Mouse (Mus musculus) left cerebral cortex, postnatal 14 days (tissue): ENCODE results near the gene Pold2. TPM values are rescaled to one million over a fixed set of nuclear protein-coding genes. Genes with fewer than 3 reads are reported as not detected.
A peak's percentile ranks its signal among the peaks of the same experiment; 100 is the strongest.
"Not testable (repeated sequence)": the region's sequence is repeated elsewhere in the genome, so short reads cannot be mapped to it uniquely, and the experiment has no call there.

Experiments used
- DNase-seq, 2 experiments: peaks; one replicate each; pipeline ENCODE4 v3.0.0; 2021 to 2022; ENCODE audit warnings: low spot score in 2 of 2, mixed read lengths in 1 of 2
- intact Hi-C: fragments of 180-260 bp; cut with DNase I; formaldehyde crosslinking; loops from one replicate; pipeline ENCODE4 v1.15.1; 2025
- total RNA-seq, 2 experiments: library from RNA; stranded (reverse); gene quantifications; 2 replicates each; pipeline ENCODE4 v1.2.3; 2021

Pold2 gene
- total RNA-seq, 2 experiments from 2014 or later, result 19.4 to 21.2 TPM

- intact Hi-C loops, result no loop called here
- peak; percentile 63 to 65 for DNase-seq
Observed at GRCm38 (mm10) chr11:5901950-5902349, 23.9 kb upstream of the Pold2 start.

DNA sequence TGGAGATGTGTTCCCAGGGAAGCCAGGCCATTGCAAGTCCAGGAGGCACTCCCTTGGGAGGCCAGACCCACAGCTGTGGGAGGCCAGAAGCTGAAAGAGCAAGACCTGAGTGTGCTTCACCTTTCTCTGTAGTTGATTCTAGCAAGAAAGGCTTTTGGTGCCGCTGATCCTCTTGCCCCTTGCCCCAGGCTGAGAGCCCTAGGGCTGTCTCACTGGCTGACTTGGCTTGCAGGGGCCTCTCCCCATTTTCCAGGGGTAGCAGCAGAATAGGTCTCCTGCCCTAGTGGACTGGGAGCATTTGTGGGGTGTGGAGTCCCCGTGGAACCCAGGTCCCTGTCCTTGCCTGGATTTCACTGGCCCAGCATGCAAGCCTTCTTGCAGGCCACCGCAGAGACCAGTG, 23.2 kb upstream of the Pold2 start:
- intact Hi-C loops, result no loop called here
- no peak for DNase-seq

- intact Hi-C loops, result no loop called here
- DNase-seq, result no peak
Observed at GRCm38 (mm10) chr11:5899286-5899685, 21.2 kb upstream of the Pold2 start.

DNA sequence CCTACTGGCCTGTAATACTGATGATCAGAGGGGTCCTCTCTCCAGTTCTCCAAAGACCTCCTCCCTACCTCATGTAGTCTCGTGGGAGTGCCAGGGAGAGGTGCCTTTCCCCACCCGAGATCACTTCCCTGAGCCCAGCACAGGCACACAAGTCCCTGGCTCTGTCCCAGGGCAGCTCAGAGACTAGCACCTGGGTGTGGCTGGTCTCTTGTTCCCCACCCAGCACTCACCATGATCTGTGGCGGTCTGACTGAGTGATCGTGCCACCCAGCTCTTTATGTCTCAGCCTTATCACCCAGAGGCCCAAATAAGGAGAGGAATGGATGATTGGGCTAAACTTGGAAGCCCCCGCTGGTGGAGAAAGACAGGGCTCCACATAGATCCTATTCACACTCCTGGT, 20.4 kb upstream of the Pold2 start, which contains the start of gene Myl7:
Gene Myl7, minus strand, starts transcription at position 252 of the 400 bp plus-strand sequence.
- no peak for DNase-seq
- intact Hi-C loops, result no loop called here

DNA sequence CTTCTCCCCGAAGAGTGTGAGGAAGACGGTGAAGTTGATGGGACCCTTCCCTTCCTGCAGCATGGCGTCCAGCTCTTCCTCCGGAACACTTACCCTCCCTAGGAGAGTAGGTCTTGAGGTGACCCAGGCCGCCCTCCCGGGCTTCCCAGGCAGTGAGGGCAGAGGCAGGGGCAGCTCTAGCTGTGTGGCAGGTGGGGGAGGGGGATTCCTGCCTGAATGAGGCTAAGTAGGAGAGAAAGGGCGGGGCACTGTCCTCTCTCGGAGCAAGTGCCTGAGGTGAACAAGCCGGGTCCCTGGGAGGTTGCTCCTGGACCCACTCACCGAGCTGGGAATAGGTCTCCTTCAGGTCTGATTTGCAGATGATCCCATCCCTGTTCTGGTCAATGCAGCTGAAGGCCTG, 19.7 kb upstream of the Pold2 start:
- intact Hi-C loops, result no loop called here
- DNase-seq, result no peak

- no peak for DNase-seq
- intact Hi-C loops, result no loop called here
Observed at GRCm38 (mm10) chr11:5897230-5897629, 19.1 kb upstream of the Pold2 start.

GRCm38 (mm10) chr11:5893807-5894206, 15.7 kb upstream of the Pold2 start:
- intact Hi-C loops, result no loop called here
- DNase-seq, result no peak

DNA sequence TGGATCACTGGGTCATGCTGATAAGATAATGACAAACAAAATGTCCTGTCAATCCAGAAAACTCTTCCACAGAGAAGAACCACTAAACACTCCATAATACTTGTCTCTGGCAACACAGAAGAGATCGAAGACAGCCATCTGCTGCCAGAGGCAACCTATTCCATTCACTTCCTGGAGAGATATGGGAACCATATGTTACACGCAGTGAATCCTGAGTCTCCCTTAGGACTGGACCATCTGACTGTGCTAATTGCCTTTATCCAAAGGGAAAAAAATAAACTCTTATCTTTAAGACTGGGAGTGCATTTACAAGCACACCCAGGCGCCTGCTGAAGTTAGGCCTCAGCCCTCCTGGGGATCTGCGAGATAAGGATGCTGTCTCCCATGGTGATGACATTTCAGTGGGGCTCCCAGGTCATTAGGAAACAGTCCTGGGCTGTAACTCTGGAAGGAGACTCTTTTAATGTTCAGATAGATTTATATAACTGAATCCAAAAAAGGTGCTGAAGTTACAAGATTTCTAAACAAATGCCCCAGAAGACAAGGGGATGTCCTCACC, 14.8 kb upstream of the Pold2 start:
- no peak for DNase-seq
- intact Hi-C loops, result no loop called here

- intact Hi-C loops, result no loop called here
- no peak for DNase-seq
Observed at GRCm38 (mm10) chr11:5892151-5892591, 14.1 kb upstream of the Pold2 start.

DNA sequence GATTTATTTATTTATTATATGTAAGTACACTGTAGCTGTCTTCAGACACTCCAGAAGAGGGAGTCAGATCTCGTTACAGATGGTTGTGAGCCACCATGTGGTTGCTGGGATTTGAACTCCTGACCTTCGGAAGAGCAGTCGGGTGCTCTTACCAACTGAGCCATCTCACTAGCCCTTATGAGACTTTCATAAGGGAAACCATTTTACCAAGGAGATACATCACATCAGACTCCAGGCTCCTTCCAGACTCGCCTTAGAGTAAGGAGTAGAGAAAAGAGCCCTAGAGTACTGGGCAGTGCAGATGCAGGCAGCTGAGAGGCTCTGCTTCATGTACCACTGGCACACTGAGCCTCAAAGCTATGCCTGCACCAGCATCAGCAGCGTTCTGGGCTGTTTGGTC, 10.5 kb upstream of the Pold2 start:
- DNase-seq, intact Hi-C loops: not testable (repeated sequence)

DNA sequence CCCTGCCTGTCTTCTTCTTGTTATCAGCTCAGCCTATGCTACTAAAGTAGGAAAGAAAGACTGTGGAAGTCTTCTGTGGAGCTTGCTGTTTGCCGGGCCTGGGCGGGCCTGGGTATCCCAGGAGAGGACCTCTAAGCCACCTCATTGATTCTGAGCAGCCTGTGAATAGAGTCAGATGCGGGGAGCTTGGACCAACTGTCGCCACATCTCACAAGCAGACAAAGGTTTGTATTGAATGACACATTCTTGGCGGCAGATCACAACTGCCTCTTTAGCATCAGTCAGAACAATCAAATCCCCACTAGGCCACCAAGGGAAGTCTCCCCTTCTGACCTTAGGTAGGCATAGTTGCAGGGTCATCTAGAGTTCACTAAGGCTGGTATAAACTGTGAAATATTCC, 9.2 kb upstream of the Pold2 start:
- intact Hi-C loops, result no loop called here
- no peak for DNase-seq

- intact Hi-C loops, result no loop called here
- peak; percentile 53 to 76 for DNase-seq
Observed at GRCm38 (mm10) chr11:5886187-5886586, 8.1 kb upstream of the Pold2 start.

DNA sequence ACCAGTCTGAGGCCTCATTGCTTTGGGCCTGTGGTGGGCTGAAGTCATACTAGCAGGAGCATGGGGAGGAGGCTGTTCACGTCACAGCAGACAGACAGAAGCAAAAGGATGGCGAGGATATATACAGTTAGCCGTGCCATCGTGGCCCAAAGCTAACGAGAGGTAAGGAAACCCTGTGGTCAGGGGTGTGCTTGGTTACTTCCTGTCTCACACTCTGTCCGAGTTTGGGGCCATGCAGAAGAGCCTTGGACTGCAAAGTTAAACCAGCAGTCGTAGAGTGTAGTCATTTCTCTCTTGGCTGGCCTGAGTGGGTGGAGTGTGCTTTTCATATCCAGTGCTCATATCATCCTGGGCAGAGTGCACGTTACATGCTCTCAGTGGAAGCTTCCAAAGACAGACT, 4.4 kb upstream of the Pold2 start:
- intact Hi-C loops, result loop anchor here (5.0 kb wide), 1 partner anchor 75 kb away; the partner anchor contains the start of gene Ykt6
- DNase-seq, result no peak

DNA sequence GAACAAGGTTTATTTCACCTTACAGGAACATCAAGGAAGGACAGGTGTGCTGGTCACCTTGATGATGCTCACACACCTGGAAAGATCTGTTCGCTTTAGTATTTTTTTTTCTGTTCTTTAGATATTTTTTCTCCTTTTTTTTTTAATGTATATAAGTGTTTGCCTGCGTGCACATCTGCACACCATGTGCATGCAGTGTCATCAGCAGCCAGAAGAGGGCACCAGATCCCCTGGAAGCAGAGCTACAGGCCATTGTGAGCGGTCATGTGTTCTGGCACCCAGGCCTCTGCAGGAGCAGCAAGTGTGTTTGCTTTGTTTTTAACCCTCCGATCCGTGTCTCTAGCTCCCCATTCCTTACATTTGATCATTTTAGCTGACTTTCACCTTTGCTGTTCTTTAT, 1.8 kb upstream of the Pold2 start:
- peak; percentile 68 to 78 for DNase-seq

GRCm38 (mm10) chr11:5878661-5879060, 569 bp upstream of the Pold2 start:
- DNase-seq, result no peak
- intact Hi-C loops, result loop anchor here (5.0 kb wide), 1 partner anchor 91 kb away; the partner anchor contains the start of gene Dbnl

More for the DNA sequence above, 1.8 kb upstream of the Pold2 start:
- intact Hi-C loops, result loop anchor here (5.0 kb wide), 2 partner anchors 77 to 93 kb away; partner anchors contain the start of genes Dbnl and Ykt6

DNA sequence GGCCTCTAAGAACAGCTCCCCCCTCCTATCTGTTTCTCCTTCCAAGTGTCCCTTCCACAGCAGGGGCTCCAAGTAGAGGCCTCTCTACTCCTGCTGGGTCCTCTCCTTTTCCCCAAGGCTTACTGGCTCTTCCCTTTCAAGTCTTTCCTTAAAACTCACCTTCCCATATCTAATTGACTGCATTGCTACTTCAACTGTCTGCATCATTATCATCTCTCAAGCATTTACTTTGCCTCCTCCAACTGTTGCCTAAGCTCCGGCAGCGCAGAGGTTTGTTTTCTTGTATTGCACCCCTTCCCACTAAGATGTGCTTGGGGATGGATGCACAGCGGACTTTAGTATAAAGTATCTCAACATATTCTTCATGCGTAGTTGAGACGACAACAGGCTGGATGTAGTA, 671 bp downstream of the Pold2 start:
- DNase-seq, result no peak
- intact Hi-C loops, result loop anchor here (5.0 kb wide), 1 partner anchor 90 kb away; the partner anchor contains the start of gene Dbnl

DNA sequence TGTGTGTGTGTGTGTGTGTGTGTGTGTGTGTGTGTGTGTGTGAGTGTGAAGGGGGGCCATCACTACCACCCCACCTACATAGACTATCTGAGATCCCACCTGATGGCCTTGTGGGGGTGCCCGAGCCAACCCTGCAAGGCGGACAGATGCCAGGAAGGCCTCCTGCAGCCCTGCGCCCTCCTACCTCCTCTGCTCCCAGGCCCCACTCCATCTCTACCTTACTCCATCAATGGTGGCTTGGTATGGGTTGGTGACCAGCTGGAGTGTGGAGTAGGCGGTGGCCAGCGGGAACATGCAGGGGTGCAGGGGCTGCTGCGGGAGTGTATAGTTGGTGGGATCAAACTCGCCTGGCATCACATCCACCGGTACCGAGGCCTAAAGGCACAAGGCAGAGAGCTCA, 4.9 kb downstream of the Pold2 start:
- intact Hi-C loops, result no loop called here
- no peak for DNase-seq

DNA sequence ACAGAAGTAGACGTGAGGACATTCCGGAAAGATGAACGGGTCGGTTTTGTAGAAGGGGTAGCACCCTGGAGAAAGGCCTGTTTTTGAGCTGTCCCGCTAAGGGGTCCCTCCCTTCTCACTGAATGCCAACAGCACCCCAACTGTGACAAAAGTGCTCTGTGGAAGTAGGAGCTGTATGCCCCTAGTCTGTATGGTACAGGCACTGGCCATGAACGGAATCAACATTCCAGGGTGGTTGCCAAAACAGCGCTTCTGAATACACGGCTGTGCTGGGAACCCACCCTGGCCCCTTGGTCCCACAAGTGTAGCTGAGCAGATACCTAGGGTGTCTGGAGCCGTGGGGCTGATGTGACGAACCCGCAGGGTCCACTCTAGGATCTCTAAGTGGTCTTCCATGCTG, 5.4 kb downstream of the Pold2 start:
- intact Hi-C loops, result no loop called here

GRCm38 (mm10) chr11:5870069-5870468, 8.0 kb downstream of the Pold2 start:
- intact Hi-C loops, result no loop called here
- no peak for DNase-seq

More for the DNA sequence above, 5.4 kb downstream of the Pold2 start:
- no peak for DNase-seq

GRCm38 (mm10) chr11:5869331-5869730, 8.8 kb downstream of the Pold2 start:
- DNase-seq, result no peak
- intact Hi-C loops, result no loop called here

- intact Hi-C loops, result no loop called here
Observed at GRCm38 (mm10) chr11:5868324-5868723, 9.8 kb downstream of the Pold2 start.

GRCm38 (mm10) chr11:5867196-5867595, 10.9 kb downstream of the Pold2 start:
- intact Hi-C loops, result no loop called here
- DNase-seq, result no peak

More at GRCm38 (mm10) chr11:5868324-5868723, 9.8 kb downstream of the Pold2 start:
- DNase-seq, result no peak
